Mouse (Mus musculus) adrenal gland, postnatal 14 days (tissue): ENCODE measurements around the gene Elf5. TPM values are rescaled to one million over a fixed set of nuclear protein-coding genes. Genes with fewer than 3 reads are reported as not detected.

Source experiments
- DNase-seq: peaks from one replicate; pipeline ENCODE4 v3.0.0; 2021; ENCODE audit warnings: mixed read lengths
- total RNA-seq: library from RNA; stranded (reverse); gene quantifications from 2 replicates; pipeline ENCODE4 v1.2.3, GENCODE M21; 2021

Elf5 gene
- total RNA-seq, 1 experiment from 2014 or later, result not detected

- DNase-seq, result no peak
Measured at GRCm38 (mm10) chr2:103476657-103477056, 65.2 kb downstream of the Elf5 start.

- no peak for DNase-seq
Measured at GRCm38 (mm10) chr2:103477456-103477855, 66.0 kb downstream of the Elf5 start.

- no peak for DNase-seq
Measured at GRCm38 (mm10) chr2:103478326-103478725, 66.8 kb downstream of the Elf5 start.

GRCm38 (mm10) chr2:103480240-103480639 is 68.8 kb downstream of the Elf5 start:
- DNase-seq, result peak; percentile 22

- no peak for DNase-seq
Measured at GRCm38 (mm10) chr2:103480871-103481270, 69.4 kb downstream of the Elf5 start.

GRCm38 (mm10) chr2:103481314-103482231 is 70.1 kb downstream of the Elf5 start:
- DNase-seq, result peak; percentile 20

- DNase-seq, result no peak
Measured at GRCm38 (mm10) chr2:103483289-103483985, 71.9 kb downstream of the Elf5 start.

- no peak for DNase-seq
Measured at GRCm38 (mm10) chr2:103483986-103484520, 72.6 kb downstream of the Elf5 start.

GRCm38 (mm10) chr2:103484617-103485401 is 73.3 kb downstream of the Elf5 start, which contains the start of gene Cat:
TSS of gene Cat (minus strand) at chr2:103485160.
- peak; percentile 98 for DNase-seq

GRCm38 (mm10) chr2:103492526-103492925 is 81.0 kb downstream of the Elf5 start:
- DNase-seq, result peak; percentile 7

- no peak for DNase-seq
Measured at GRCm38 (mm10) chr2:103493827-103494226, 82.3 kb downstream of the Elf5 start.

- no peak for DNase-seq
Measured at GRCm38 (mm10) chr2:103495633-103496418, 84.3 kb downstream of the Elf5 start.

Other genes with a start within 250 kb of the Elf5 start
- gene Ehf, start 108.4 kb upstream of the Elf5 start, total RNA-seq, result 0.41 and 1.2 TPM in 2 replicates
- 475 and 505 TPM in 2 replicates for gene Cat, start 73.5 kb downstream of the Elf5 start, total RNA-seq
- gene Abtb2, start 154.6 kb downstream of the Elf5 start, total RNA-seq, result 12.0 and 17.0 TPM in 2 replicates